Mouse (Mus musculus) hindbrain, embryonic 14.5 days (tissue): Measurements from ENCODE around the gene Mtnr1b. TPM values are rescaled to one million over a fixed set of nuclear protein-coding genes. Genes with fewer than 3 reads are reported as not detected.
A peak's percentile ranks its signal among the peaks of the same experiment; 100 is the strongest.
"Not testable (repeated sequence)": the region's sequence is repeated elsewhere in the genome, so short reads cannot be mapped to it uniquely, and the experiment has no call there.

Source experiments
- ATAC-seq: fragments of 200-750 bp; cut with Nextera tagmentation; 2 replicates; pipeline ENCODE4 v1.8.0; 2017; ENCODE audit warnings: moderate number of reproducible peaks, mild to moderate bottlenecking, moderate TSS enrichment, moderate library complexity; ENCODE audit not compliant: low FRiP score
- DNase-seq: peaks from one replicate; pipeline ENCODE4 v3.0.0-alpha.2; 2015; ENCODE audit warnings: low spot score
- H3K27ac ChIP-seq: fragments of 300-500 bp; sonication (generic); 2 replicates; pipeline ENCODE4 v1.5.1; 2014; ENCODE audit warnings: mild to moderate bottlenecking, moderate library complexity
- H3K27me3 ChIP-seq: fragments of 300-500 bp; sonication (generic); 2 replicates; pipeline ENCODE4 v1.6.1; 2014; ENCODE audit warnings: mild to moderate bottlenecking, low read length, mixed read lengths; ENCODE audit not compliant: control insufficient read depth, insufficient read depth
- H3K36me3 ChIP-seq: fragments of 300-500 bp; sonication (generic); replicated peaks from 2 replicates; pipeline ENCODE4 v1.6.1; 2014; ENCODE audit not compliant: control insufficient read depth, insufficient read depth
- H3K4me1 ChIP-seq: fragments of 300-500 bp; sonication (generic); replicated peaks from 2 replicates; pipeline ENCODE4 v1.6.1; 2014; ENCODE audit warnings: antibody characterized with exemption, low read length, mixed read lengths; ENCODE audit not compliant: control insufficient read depth, insufficient read depth
- H3K4me2 ChIP-seq: fragments of 300-500 bp; sonication (generic); replicated peaks from 2 replicates; pipeline ENCODE4 v1.6.1; 2014; ENCODE audit warnings: mild to moderate bottlenecking, moderate library complexity
- H3K4me3 ChIP-seq: fragments of 300-500 bp; sonication (generic); replicated peaks from 2 replicates; pipeline ENCODE4 v1.5.1; 2014; ENCODE audit warnings: mild to moderate bottlenecking, low read length
- H3K9ac ChIP-seq: fragments of 300-500 bp; sonication (generic); 2 replicates; pipeline ENCODE4 v1.6.1; 2014
- H3K9me3 ChIP-seq: fragments of 300-500 bp; sonication (generic); 2 replicates; pipeline ENCODE4 v1.6.1; 2016; ENCODE audit warnings: low read length; ENCODE audit not compliant: control insufficient read depth
- WGBS: fragments of 180-500 bp; shearing (Covaris S2); extraction: QIAGEN DNeasy Blood & Tissue Kit; methylation state at CpG from one replicate; pipeline ENCODE4 v1.1.7; 2014; 5-methylcytosine and 5-hydroxymethylcytosine counted together
- polyA plus RNA-seq: library from polyadenylated mRNA; unstranded; fragments of >200 nt; fragmentation: Nextera tagmentation; extraction: Ambion mirVana; gene quantifications from 2 replicates; pipeline ENCODE4 v1.2.1, GENCODE M21; 2014

Mtnr1b gene
- polyA plus RNA-seq, 1 experiment from 2014 or later, result not detected

- not testable (repeated sequence) for H3K27ac ChIP-seq, H3K36me3 ChIP-seq, H3K4me1 ChIP-seq, DNase-seq, H3K4me3 ChIP-seq, H3K27me3 ChIP-seq, ATAC-seq, H3K9me3 ChIP-seq, H3K4me2 ChIP-seq, H3K9ac ChIP-seq
- WGBS, result 86% methylated on average over 4 of the region's 4 CpGs
These were observed 29.4 kb downstream of the Mtnr1b start for GRCm38 (mm10) chr9:15844936-15845335.

DNA sequence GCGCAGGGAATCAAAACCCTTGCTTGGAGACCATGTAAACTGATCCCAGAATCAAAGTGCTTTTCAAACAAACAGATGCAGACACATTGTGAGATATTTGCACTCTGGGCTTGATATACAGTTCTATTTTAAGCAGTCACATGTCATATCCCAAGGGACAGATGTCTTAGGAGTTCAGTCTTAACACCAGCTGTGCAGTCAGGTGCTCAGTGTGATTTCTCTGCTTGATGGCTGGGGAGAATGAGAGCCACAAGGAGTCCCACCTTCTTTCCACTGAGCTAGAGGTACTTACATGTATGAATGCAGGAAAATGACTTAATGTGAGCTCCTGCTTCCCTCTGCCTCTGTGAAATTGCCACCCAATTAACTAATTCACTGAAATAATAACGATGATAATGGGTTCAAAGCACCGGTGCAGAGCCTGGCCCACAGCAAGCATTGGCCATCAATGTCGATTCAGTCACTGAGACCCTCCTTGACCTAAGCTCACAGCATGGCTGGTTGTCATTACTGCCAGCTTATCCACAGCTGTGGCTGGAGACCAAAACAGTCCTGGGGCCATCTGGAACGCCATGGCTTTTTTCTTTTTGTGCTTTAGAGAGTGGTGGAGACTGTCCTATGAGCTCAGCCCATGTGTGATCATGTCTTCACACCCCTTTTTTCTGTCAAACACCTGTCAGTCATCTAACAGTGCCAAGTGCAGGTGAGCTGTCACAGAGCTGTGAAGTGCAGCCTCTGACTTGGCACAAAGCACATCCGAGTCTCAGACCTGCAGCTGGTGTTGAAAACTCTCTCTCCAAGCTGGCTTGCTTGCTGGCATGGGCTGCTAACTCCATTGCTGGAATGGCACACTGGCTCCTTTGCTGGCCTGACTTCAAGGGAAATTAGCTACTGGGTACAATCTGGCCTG, 61.1 kb downstream of the Mtnr1b start:
- ATAC-seq, result peak; percentile 90
- WGBS, result 58% methylated on average over 6 of the region's 6 CpGs

GRCm38 (mm10) chr9:15804296-15804695, 70.1 kb downstream of the Mtnr1b start:
- H3K4me1 ChIP-seq, result no peaks in the 10 kb centered on the region
- H3K27ac ChIP-seq, result no peak overlapping the region
- no peak overlapping the region for H3K9ac ChIP-seq
- 89% methylated on average over 2 of the region's 2 CpGs for WGBS
- H3K36me3 ChIP-seq, result no peaks in the 10 kb centered on the region
- no peak for ATAC-seq
- no peaks in the 10 kb centered on the region for H3K27me3 ChIP-seq
- no peak for DNase-seq
- H3K9me3 ChIP-seq, result no peaks in the 10 kb centered on the region
- no peak overlapping the region for H3K4me2 ChIP-seq
- no peak overlapping the region for H3K4me3 ChIP-seq

More for the DNA sequence above, 61.1 kb downstream of the Mtnr1b start:
- peak; percentile 50 for DNase-seq
- Histone ChIP-seq H3K9me3 (no peaks in the 10 kb centered on the region), H3K27ac (no peak overlapping the region), H3K9ac (no peak overlapping the region), H3K4me1 (peaks cover 5% of the 10 kb centered on the region; the same call in 1 of the 2 replicates), H3K36me3 (no peaks in the 10 kb centered on the region), H3K27me3 (no peaks in the 10 kb centered on the region), H3K4me2 (no peak overlapping the region), H3K4me3 (no peak overlapping the region)

DNA sequence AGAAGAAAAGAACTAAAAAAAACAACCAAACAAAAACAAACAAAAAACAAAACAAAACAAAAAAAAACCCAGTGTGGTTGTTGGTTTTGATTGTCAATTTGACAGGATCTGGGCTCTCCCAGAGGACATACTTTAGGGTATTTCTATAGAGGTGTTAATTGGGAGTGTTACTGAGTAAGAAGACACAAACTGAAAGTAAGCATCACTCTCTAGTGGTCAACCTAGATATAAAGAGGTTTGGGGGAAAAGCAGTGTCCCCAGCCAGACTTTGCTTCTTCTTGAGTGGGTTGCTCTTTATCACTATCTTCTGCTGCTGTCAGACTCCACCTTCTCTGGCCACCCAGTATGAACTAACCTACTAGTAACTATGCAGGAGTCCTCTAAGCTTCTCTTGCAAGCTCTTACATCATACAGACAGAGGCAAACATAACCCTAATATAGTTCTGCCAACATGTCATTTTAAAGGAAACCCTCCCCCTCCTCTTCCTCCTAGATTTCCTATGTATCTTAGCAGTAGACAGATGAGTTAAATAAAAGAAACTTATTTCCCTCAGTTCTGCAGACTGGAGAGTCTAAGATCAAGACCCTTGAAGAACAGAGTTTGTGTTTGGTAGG, 71.8 kb downstream of the Mtnr1b start:
- H3K4me3 ChIP-seq, result no peak overlapping the region
- H3K27me3 ChIP-seq, result no peaks in the 10 kb centered on the region
- no peaks in the 10 kb centered on the region for H3K4me1 ChIP-seq
- H3K36me3 ChIP-seq, result no peaks in the 10 kb centered on the region
- H3K4me2 ChIP-seq, result no peak overlapping the region
- no peak overlapping the region for H3K27ac ChIP-seq
- ATAC-seq (no peak), DNase-seq (no peak)
- no peak overlapping the region for H3K9ac ChIP-seq
- no peaks in the 10 kb centered on the region for H3K9me3 ChIP-seq

- DNase-seq (no peak), ATAC-seq (no peak; the same call in 1 of the 2 replicates)
- Histone ChIP-seq H3K9ac (no peak overlapping the region), H3K4me1 (no peaks in the 10 kb centered on the region), H3K4me3 (no peak overlapping the region), H3K27me3 (no peaks in the 10 kb centered on the region), H3K36me3 (no peaks in the 10 kb centered on the region), H3K9me3 (no peaks in the 10 kb centered on the region), H3K4me2 (no peak overlapping the region), H3K27ac (no peak overlapping the region)
- WGBS, result 63% methylated on average over 5 of the region's 5 CpGs
These were observed 74.0 kb downstream of the Mtnr1b start for GRCm38 (mm10) chr9:15800402-15800801.

GRCm38 (mm10) chr9:15794408-15794807, 79.9 kb downstream of the Mtnr1b start:
- no peaks in the 10 kb centered on the region for H3K9me3 ChIP-seq
- DNase-seq (no peak), ATAC-seq (no peak)
- H3K27ac ChIP-seq, result no peak overlapping the region
- H3K4me1 ChIP-seq, result no peaks in the 10 kb centered on the region
- H3K36me3 ChIP-seq, result no peaks in the 10 kb centered on the region
- H3K27me3 ChIP-seq, result no peaks in the 10 kb centered on the region
- no peak overlapping the region for H3K9ac ChIP-seq
- no peak overlapping the region for H3K4me2 ChIP-seq
- 92% methylated on average over 6 of the region's 6 CpGs for WGBS
- no peak overlapping the region for H3K4me3 ChIP-seq

DNA sequence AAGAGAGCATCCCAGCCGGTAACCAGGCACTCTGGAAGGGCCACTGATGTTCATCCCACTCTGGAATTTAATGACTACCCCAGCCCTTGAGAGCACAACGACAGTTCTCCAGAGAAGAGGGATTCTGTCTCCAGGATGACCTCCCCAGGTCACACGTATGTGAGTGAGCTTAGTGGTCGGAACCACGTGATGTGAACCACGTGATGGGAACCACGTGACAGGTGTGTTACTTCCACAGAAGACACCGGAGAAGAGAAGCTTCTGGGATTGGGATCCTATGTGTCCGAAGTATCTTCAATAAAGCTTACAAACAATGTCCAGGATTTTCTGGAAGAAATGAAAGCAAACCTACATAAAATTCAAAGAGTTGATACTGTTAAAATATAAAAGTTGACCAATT, 82.3 kb downstream of the Mtnr1b start:
- no peak for DNase-seq
- no peaks in the 10 kb centered on the region for H3K4me1 ChIP-seq
- no peaks in the 10 kb centered on the region for H3K36me3 ChIP-seq
- no peaks in the 10 kb centered on the region for H3K9me3 ChIP-seq
- H3K4me3 ChIP-seq, result no peak overlapping the region
- H3K4me2 ChIP-seq, result no peak overlapping the region
- H3K27ac ChIP-seq, result no peak overlapping the region
- H3K9ac ChIP-seq, result no peak overlapping the region
- WGBS, result 90% methylated on average over 9 of the region's 9 CpGs
- no peaks in the 10 kb centered on the region for H3K27me3 ChIP-seq
- no peak for ATAC-seq

- no peaks in the 10 kb centered on the region for H3K36me3 ChIP-seq
- WGBS, result 76% methylated on average over 2 of the region's 2 CpGs
- DNase-seq (no peak), ATAC-seq (no peak)
- no peak overlapping the region for H3K4me2 ChIP-seq
- no peak overlapping the region for H3K9ac ChIP-seq
- H3K27me3 ChIP-seq, result no peaks in the 10 kb centered on the region
- no peaks in the 10 kb centered on the region for H3K9me3 ChIP-seq
- H3K27ac ChIP-seq, result no peak overlapping the region
- no peak overlapping the region for H3K4me3 ChIP-seq
- no peaks in the 10 kb centered on the region for H3K4me1 ChIP-seq
These were observed 87.7 kb downstream of the Mtnr1b start for GRCm38 (mm10) chr9:15786610-15787009.

DNA sequence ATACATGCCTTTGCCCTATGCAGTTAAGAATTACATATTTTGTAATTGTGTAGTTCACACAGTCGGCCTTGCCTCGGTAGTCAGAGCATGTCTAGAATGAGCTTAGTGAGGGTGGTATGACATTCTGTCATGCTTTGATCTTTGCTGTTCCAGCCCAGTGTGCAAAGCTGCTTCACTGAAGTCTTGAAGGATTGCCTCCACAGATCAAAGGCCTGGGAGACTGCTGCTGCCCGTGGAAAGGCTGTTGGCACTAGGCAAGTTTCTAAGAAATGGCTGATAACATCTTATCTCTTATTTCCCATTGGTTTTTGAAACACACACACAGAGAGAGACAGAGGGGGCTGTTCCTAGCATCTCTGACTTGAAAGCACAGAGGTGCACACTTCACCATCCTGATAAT, 88.2 kb downstream of the Mtnr1b start:
- no peaks in the 10 kb centered on the region for H3K27me3 ChIP-seq
- H3K4me1 ChIP-seq, result no peaks in the 10 kb centered on the region
- no peak overlapping the region for H3K9ac ChIP-seq
- no peak overlapping the region for H3K4me3 ChIP-seq
- no peaks in the 10 kb centered on the region for H3K36me3 ChIP-seq
- no peak overlapping the region for H3K4me2 ChIP-seq
- WGBS, result 77% methylated on average over 3 of the region's 3 CpGs
- ATAC-seq (no peak), DNase-seq (no peak)
- H3K27ac ChIP-seq, result no peak overlapping the region
- no peaks in the 10 kb centered on the region for H3K9me3 ChIP-seq
